Mouse (Mus musculus) thymus, postnatal 0 days (tissue): ENCODE measurements at regions not wholly inside any gene's neighbourhood (a gene's known extent, or its start where the extent isn't known, plus 50 kb on each side); places are given as distances from the start of the nearest gene placed in this dataset.
A peak's percentile ranks its signal among the peaks of the same experiment; 100 is the strongest.

Experiments
- DNase-seq: peaks from one replicate; pipeline ENCODE4 v3.0.0-alpha.2; 2015; ENCODE audit warnings: low spot score

DNA sequence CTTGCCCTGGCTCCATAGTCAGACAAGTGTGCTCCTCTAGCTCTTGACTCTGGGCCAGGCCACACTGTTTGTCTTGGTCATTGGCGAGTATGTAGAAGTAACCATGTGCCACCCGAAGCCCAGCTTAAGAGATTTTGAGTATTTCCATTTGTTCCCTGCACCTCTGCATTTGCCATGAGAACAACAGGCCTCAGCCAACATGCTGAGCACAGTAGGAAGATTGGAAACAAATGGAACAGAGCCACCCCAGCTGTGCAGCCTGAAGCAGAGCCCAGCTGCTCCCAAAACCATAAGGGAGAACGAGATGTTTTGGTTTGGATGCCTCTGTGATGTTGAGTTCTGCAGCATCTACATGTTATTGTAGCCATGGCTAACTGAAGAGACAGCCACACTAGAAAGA lies 433.1 kb upstream of the Gm6657 start:
- no peak for DNase-seq

DNA sequence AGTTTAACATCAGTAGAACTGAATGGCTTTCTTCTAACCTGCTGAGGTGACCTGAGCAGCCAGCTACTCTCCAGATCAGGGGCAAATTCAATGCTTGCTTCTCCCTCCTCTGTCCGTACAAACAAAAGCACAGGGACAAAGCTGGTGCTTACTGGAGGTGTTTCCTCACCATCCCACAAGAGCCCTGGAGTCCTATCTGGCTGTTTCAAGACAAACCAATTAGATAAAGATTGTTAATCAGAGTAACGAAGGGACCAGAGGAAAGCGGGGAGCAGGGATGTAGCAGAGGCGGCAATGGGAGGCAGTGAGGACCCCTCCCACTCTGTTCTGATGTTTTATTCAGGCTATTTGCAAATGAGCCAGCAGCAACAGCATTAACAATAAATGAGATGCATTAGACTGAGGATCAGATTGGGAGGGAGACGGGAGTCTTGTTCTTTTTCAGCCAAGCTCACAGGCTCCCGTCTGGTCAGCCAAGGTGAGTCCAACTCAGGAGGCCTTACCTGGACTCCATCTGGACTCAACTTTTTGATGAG lies 418.0 kb upstream of the Gm6657 start:
- no peak for DNase-seq

DNA sequence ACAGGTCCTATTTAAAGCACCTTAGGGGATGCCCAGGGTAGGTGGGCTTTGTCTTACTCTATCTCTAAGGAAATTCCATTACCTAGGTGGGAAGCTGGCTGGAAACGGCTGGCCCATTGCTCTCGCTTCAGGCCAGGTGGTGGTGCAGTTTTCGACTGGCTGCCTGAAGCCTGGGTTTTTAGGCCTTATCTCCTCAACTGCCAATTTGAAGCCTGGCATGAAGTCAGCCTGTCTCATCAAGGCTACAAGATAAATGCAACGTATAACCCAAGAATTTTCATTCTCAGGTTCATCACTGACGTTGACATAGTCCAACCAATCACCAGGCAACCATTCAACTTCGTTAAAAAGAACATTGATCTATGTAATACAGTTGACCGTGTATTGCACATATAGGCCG lies 417.3 kb upstream of the Gm6657 start:
- no peak for DNase-seq

DNA sequence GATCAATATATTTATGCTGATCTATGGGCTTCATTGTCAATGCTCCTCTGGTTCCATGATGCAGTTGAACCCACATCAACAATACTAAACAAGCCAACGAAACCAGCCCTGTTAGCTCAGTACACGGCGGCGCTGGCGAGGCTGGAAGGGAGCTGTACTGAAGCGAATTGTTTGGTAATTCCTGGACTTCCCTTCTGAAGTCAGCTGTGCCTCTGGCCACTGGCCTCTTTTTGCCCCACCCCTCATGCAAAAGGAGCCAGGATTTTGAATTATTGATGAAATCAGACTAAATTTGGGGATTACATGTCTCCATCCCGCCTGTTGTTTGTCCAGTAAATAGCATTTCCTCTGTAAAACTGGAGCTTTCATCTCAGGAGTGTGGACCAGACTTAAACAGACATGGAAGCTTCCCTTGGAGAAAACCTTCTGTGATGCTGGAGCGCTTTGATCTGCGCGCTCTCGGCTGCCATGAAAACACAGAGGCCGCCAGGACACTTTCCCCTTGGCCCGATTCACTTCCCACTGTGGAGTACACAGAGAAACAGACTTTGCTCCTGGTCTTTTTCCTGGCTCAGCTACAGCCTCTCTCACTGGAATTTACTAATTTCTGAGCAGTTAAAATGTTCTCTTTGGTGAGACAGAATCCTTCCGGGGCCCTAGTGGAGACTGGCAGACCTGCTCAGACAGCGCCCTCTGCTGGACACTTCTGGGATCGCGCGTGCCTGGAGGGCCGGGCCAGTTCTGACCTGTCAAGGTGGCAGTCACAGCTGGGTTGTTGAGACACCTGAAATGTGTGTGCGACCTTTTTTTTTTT lies 412.9 kb upstream of the Gm6657 start:
- peak; percentile 70 for DNase-seq

DNA sequence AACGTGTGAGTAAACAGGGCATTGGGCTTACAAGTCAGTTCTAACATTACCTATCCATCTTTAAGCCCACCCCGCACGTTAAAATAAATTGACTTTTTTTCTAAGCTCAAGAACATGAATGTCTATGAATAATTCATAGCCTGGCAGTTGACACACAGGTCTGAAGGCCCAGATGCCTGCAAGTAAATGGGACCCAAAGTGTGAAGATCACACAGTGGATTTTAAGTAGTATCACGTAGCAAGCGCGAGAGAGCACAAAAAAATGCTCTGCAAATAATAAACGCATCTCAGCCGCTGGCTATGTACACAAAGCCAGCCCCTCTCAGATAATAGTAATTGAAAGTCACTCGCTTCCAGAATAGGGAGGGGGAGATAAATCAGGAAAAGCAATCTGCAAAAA lies 410.1 kb upstream of the Gm6657 start:
- DNase-seq: no peak

DNA sequence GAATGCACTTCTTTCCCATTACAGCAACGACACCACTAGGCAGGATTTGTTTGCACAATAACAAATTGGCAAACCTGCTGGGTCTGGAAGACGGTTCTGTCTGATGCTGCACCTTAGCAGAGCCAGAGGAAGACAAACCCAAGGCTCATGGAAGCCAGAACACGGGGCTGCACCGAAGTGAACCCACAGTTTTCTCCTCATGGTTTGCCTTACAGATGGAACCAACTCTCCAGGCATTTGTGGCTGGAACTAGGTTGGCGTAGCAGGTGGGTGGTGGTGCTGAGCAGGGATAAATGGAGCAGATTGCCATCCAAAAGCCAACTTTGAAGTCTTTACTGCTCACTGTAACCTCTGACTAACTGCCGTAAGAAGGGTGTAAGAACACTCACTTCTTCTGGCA lies 408.4 kb upstream of the Gm6657 start:
- no peak for DNase-seq

DNA sequence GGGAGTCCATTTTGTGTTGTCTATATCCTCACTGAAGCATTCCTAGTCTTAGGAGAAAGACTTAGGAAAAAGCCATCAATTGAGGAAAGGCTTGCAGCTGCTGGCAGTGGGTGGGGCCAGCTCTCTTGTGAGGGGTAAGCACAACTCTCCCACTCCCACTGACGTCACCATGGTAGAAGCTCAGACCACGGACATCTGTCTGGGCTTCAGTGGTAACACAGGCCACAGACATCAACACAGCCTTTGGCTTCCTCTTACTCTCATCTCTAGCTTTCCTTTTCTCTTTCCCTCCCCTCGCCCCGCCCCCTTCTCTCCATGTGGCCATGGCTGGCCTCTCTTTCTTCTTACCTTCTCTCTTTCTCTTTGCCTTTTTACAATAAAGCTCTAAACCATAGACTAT lies 407.4 kb upstream of the Gm6657 start:
- DNase-seq: no peak

DNA sequence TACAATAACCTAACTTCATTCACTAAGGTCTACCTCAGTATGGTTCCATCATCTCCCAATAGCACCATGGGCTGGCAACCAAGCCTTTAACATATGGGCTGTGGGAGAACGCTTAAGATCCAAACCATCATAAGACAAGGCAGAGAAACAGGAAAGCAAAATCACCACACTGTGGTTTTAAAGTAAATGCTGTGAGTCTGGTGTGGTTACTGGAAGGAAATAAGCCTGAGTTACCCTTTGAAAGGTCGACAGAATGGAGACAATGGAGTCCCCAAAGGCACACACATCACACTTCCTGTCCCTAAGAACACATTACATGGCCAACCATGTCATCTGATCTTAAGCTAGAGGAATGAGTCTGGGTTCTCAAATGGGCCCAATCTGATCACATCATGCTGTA lies 405.8 kb upstream of the Gm6657 start:
- peak; percentile 57 for DNase-seq

DNA sequence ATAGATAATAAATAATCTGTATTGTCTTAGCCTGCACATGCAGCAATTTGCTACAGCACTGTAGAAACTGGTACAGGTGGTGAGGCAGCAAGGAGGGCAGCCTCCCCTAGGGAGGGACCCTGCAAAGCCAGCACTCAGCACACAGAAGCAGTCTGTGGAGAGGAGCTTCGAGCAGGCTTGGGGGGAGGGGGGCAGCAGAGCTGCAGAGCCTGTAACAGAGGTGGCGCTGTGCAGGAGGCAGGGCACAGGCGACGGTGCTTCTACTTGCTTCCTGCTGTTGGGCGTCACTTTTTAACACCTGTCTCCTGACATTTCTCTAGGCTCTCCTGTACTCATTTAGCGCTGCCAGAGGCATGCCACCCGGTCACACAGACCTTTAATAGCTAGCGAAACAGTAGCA lies 404.6 kb upstream of the Gm6657 start:
- peak; percentile 70 for DNase-seq

DNA sequence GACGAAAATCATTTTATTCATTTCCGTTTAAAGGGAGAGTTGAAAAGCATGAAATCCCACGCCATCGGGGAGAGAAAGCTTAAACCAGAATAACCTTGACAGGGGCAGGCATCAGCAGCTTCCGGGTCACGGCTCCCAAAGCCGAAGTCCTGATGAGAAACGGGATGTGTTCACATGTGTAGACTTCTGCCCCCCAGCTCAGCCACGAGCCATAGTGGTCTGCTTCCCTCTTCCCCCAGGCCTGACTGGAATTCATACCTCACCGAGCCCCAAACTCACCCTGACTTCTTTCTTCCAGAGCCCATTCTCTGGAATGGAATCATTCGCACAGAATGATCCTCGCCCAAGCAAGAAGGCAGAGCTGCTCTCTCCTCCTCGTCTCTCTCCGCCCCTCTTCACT lies 404.2 kb upstream of the Gm6657 start:
- no peak for DNase-seq

DNA sequence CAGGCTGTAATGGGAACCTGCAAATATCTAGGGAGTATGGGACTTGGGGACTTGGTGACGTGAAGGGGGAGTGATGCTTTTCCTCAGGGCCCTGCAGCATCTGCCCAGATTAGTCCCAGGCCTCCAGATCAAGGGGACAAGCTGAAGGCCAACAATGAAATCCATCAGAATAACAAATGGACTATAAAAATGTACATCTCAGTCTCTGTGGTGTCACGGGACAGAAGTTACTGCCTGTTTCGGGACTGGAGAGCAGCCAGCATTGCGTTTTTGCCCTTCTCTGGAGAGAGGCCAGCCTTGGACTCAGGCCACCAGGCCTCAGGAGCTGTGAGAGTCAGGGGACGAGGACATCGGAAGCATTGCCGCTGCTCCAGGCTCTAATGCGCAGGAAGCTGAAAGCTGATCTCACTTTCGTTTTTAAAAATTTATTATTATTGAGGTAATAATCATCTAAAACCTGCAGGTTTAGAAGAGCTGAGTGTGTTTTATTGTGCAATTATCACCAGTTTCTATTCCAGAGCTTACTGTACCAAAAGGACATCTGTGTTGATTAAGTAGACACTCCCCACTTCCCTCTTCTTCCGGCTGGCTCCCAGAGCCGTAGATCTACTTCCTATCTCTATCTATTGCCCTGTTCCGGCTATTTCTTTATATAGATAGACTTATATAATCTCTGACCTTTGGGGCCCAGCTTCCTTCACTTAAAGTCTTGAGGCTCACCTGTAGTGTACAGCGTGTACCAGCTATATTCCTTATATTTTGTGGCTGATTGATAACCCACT lies 403.0 kb upstream of the Gm6657 start:
- no peak for DNase-seq

DNA sequence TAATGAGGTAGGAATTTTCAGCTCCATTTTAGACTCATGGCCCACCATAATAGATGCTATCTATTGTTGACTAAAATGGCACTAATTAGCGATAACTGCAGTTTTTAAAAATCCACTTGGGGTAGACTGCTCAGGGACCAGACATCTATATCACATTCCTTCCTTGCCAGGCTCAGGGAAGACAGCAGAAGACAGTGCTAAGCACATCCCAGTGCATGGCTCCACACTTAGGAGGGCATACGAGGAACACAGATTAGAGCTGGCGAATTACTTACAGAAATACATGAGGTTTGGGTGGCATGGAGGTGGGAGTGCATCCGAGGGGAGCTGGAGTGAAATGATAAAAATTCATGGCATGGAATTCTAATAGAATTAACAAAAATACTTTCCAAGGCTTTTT lies 395.5 kb upstream of the Gm6657 start:
- no peak for DNase-seq

DNA sequence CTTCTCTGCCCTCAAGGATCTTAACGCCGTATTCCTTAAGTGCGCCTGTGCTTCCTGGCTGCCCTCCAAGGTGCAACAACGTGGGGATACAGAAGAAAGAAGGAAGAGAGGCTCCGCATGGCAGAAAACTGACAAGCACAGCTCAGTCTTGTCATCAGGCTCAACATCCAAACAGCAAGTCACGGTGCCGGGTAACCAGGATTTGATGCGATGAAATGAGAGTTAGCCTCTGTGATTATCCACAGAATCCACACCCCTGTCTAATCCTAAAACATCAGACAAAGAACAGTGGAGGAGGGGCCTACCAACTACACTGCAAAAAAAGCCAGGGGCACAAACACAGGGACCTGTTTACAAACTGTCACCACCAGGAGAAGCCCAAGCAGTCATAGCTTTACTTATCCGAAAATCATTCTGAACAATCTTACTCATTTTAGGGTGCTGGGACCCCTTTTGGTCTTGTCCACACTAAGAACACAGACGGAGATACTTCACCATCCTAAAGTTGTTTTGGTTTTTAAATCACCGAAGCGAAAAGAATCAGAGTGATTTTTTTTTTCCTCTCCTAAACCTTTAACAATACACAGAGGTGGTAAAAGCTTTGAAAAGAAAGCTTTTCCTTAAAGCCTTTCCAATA lies 394.8 kb upstream of the Gm6657 start:
- DNase-seq: no peak

DNA sequence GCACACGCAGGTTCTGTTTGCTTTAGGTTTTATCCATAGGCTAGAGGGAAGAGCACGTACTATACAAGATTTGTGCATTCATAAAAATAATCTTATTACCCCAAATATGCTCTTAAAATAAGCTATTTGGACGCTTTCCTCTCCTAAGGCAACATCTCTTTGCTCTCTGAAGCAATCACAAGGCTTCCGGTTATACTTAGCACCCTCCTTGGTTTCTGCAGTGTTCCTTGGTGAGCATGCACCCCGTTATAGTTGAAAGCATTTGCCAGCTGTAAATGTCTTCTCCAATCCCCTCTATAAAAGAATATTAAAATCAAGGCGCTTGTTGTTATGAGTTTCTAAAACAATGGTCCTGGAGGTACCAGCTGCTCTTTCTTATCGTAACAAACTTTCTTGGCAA lies 386.4 kb upstream of the Gm6657 start:
- no peak for DNase-seq

DNA sequence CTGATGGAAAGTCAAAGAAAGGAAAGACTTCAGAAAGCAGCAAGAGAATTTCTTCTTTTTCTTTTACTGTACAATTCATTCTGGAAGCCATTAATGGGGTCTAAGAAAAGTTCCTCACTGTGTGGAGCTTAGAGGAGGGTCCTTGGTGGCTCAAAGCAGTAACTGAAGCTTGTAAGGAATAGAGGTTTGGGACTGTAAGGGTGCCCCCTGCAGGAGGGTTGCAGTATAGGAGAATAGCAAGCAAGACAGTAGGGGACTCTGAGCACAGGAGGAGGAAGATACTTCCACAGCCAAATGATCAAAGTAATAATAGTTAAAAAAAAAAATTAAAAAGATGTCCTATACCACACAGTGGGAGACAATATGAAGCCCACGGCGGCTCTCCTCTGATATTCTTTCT lies 382.8 kb upstream of the Gm6657 start:
- peak; percentile 53 for DNase-seq

DNA sequence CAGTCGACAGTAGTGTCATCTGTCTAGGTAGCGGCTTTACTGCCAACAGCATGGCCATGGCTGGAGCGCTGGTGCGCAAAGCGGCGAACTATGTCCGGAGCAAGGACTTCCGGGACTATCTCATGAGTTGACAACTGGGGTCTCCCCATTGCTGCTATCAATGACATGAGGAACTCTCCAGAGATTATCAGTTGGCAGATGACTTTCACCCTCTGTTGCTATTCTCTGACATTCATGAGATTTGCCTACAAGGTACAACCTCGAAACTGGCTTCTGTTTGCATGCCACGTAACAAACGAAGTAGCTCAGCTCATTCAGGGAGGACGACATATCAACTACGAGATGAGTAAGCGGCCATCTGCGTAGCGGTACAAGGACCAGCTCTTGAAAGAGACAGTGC lies 374.6 kb upstream of the Gm6657 start:
- DNase-seq: no peak

DNA sequence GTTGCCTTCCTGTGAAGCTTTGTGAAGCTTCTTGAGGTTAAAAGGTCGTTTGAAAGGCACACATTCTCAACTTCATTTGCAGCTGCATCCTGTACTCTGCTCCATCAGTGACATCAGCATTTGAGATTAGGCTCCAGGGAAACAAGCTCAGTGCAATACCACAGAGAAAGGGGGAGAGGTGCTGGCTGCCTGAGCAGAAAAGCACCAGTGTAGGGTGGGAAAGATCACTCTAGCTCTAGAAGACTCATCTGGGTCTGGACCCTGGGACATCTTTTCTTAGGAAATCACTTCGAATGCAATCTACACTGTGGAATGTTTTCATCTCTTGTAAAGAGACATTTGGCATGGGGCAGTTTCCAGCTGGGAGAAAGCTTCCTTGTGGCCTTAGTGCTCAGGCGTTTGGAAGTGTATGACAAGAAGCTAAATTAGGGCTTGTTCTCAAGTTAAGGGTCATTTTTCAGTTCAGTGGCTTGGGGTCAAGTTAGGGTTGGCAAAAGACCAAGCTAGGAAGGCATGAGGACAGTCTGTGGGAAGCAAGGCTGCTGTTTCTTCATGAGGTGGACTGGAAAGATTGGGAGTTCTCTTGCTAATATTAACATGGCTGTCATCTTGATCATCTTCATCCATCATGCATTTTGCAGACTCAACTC lies 370.5 kb upstream of the Gm6657 start:
- DNase-seq: peak; percentile 6

DNA sequence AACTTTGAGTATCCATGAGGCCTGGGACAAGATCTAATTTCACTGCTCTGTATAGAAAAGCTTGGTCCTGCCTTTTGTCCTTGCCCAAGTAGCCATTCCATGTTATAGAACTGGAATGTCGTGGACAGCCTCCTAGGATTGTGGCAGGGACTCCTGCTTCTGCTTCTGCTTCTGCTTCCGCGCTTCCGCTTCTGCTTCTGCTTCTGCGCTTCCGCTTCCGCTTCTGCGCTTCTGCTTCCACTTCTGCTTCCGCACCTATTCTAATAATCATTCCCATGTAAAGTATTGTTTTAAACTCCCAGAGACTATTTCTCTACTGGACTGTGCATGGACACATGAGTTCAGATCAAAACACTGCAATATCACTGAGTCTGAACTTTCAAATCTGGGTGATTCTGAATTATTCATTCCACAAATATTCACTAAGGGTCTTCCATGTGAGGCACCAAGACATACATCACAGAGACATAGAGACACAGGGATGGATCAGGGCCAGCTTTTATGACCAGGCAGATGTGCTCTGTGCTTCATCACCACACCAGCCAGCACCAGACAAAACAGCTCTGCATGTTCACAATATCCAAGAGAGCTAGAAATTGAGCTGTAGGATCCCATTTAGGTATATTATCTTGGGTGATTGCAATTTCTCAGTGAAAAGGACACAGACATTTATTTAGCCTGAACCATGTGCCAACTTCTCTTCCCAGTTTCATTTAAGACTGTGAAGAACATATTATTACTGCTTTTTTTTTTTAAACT lies 360.5 kb upstream of the Gm6657 start:
- no peak for DNase-seq

DNA sequence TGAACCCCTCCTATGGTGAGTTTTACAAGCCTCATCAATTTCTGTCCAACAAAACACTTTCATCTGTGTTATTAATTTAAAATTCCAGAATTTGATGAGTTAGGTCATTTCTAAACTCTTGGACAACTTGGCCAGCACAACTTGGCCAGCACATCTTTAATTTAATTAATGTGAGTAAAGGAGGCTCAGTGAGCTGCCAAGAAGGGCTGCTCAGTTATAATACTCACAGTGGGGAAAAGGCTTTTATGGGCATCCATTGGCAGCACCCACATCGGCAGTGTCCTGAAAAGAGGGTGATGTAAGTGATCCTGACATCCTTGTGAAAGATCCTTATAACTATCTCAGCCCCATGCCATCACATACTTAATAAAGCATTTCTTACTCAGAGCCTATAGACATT lies 359.2 kb upstream of the Gm6657 start:
- DNase-seq: no peak

DNA sequence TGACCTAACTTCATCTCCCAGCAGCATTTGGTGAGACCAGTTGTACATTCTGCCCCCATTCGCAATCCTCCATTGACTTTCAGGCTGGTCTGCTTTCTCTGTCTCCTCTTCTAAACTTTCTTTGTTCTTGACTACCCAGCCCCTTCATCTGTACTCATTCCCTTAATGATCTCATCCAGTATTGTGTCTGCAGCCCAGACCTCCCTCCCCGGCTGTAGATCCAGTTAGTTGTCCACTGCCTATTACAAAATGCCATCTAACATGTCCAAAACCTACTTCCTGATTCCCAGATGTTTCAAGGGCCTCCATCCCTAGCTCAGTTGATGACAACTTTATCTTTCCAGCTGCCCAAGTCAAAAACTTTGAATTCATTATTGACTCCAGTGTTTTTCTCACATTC lies 357.8 kb upstream of the Gm6657 start:
- no peak for DNase-seq

DNA sequence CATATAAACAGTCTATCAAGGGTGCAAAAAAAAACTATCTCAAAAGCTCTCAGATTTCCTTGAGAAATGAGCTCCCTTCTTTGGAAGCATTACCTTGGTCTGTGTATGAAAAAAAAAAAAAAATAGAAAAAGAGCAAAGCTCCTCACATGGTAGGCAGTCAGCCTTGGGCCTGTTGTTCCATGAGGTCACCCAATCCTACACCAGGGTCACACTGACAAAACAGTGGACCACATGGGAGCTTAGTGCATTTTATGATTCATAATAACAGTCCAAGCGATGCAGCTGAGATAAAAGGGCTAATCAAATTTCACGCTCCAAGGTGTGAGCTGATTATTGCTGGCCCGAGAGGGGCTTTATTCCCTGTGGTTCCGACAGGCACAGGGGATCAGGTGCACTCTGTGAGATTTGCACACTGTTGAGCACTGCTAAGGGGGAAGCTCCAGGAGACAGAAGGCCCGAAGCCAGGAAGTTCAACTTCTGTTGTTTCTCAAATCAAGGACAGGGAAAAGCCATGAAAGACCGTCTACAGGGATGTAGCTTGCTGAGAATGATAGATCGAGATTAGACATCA lies 352.1 kb upstream of the Gm6657 start:
- no peak for DNase-seq
